Mouse (Mus musculus) G1E (cell line): ENCODE measurements around the gene Mgat4d.

Experiments
- CTCF ChIP-seq: IDR thresholded peaks from 2 replicates; pipeline ENCODE4 v1.5.1; 2012; ENCODE audit warnings: low read depth, low read length, inconsistent platforms, mixed read lengths
- POLR2AphosphoS5 ChIP-seq: IDR thresholded peaks from 2 replicates; pipeline ENCODE4 v1.6.1; 2012; ENCODE audit warnings: low read depth, low read length, inconsistent platforms; ENCODE audit not compliant: insufficient replicate concordance

DNA sequence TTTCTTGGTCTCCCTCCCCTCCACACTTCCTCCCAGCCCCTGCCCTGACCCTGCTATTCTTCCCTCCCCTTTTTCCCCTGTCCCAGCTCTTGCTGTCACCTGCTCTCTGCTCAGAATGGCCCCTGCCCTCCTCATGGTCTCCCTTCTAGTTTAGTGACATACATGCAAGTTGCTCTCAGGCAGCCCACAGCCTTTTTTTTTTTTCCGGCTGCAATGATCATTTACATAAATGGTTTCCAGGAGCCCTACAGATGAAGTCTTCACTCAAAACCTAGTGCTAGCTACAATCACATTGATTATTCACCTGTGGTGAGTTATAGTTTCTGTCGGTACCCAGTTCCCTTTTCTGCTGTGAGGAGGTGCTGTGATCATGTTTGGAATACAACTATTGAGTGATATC is 32.7 kb downstream of the Mgat4d start:
- TF ChIP-seq CTCF (no peak), POLR2AphosphoS5 (no peak)
